Mouse (Mus musculus): Measurements from ENCODE around the gene Axin1.
"Not testable (repeated sequence)": the region's sequence is repeated elsewhere in the genome, so short reads cannot be mapped to it uniquely, and the experiment has no call there.

Axin1 gene

GRCm38 (mm10) chr17:26122431-26123140 is 15.9 kb upstream of the Axin1 start:
- no peak for DNase-seq

GRCm38 (mm10) chr17:26123267-26123684 is 15.2 kb upstream of the Axin1 start, which contains the start of gene Mrpl28:
Gene Mrpl28, plus strand, starts transcription at chr17:26123500.
- peak; percentile 97 for DNase-seq

DNA sequence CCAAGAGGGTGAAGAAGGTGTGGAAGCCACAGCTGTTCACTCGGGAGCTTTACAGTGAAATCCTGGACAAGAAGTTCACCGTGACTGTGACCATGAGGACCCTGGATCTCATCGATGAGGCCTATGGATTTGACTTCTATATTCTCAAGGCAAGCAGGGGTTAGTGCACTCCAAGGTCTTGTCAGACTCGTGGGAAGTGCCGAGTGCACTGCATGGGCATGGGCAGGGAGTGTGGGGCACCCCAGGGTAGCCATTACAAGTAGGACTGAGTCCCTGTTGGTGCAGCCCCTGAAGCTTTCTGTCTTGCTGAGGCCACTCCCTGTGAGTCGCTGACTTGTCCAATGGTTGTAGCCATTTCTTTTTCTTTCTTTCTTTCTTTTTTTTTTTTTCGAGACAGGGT is 13.9 kb upstream of the Axin1 start:
- no peak for DNase-seq

DNA sequence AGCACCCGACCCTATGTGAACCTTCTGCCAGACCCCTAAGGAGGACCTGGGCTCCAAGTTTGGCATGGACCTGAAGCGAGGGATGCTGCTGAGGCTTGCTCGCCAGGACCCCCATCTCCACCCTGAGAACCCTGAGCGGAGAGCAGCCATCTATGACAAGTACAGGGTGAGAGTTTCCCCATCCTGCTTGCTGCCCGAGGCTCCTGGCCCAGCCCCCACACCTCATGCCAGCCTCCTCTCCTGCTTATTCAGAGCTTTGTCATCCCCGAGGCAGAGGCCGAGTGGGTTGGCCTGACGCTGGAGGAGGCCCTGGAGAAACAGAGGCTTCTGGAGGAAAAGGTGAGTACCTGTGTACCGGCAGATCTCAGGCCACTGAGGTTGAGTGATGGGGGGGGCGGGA is 13.3 kb upstream of the Axin1 start:
- DNase-seq, result no peak

GRCm38 (mm10) chr17:26131062-26131732 is 7.3 kb upstream of the Axin1 start:
- DNase-seq, result no peak

DNA sequence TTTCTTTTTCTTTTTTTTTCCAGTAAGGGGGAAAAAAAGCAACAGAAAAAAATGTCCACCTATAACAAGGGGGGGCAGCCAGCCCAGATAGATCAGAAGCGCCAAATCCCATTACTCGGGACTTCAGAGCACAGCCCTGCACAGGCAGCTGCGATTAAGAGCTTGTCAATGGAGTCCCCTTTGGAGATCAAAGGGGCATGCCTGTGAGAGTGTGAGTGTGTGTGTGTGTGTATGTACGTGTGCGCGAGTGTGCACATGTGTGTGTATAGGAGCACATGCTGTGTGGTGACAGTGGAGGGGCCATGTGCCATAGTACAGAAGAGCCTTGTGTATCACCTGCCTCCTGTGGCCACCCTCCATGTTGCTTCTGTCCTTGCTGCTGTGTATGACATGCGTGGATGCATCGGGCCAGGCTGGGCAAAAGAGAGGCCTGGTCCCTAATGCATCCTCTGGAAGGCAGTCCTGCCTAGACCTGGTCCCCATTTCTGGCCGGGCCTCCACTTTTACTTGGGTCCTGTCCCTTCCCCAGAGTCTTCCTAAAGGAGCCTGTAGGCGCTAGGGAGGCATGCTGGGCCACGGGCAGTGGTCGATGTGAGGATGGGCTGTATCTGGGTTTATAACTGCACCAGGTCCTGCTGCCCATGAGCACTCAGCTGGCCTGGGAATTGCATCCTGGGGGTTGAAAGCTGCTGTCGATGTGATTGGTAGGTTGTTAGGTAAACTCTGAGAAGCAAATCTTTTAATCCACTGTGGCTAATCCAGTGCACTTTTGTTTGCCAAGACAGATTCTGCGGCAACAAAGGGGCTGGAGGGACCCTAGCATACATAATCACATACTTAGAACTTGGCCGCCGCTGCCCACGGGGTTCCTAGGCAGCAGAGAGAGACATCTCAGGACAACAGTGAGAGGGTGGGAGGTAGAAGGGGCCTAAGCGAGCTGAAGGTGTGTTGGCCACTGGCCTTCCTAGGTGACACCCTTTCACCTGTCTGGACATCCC is 6.3 kb upstream of the Axin1 start:
- DNase-seq, result no peak

- no peak for DNase-seq
These were observed 1.3 kb upstream of the Axin1 start for GRCm38 (mm10) chr17:26137106-26137750.

DNA sequence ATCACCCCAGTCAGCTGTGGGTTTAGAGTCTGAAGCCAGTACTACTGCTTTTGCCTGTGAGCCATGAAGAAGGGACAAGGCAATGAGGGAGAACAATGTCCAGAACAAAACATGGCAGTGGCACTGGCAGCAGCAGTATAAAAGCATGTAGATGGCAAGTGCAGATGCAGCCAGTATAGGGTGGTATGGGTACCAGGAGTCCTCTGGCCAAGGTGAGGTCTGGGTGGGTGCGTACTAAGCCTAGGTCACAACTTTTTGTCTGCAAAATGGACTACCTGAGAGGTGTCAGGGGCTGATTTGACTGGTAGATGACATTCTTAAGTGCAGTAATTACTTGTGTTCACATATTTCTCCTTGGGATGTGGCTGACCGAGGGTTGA is 747 bp upstream of the Axin1 start:
- DNase-seq, result no peak

DNA sequence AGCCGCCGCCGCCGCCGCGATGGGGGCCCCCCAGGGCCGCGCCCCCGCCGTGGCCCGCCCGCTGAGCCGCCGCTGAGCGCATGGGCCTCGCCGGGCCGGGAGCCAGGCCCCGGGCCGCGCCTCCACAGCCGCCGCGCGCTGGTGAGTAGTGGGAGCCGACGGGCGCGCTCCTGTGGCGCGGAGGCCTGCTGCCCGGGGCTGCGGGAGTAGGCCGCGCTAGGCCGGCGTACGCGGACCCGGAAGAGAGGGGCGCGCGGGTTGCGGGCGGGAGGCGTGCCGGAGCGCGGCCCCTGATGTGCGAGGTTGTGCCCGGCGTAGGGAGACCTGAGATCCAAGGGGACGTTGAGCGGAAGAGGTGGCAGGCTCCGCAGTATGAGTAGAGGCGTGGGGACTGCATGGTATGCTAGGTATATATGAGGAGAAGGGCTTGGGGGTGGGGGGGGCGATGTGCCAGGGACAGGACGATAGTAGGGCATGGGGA is 453 bp downstream of the Axin1 start:
- DNase-seq, result peak; percentile 58

GRCm38 (mm10) chr17:26142796-26143195 is 4.3 kb downstream of the Axin1 start:
- no peak for DNase-seq

GRCm38 (mm10) chr17:26143386-26143785 is 4.9 kb downstream of the Axin1 start:
- no peak for DNase-seq

- no peak for DNase-seq
These were observed 10.6 kb downstream of the Axin1 start for GRCm38 (mm10) chr17:26149056-26149455.

DNA sequence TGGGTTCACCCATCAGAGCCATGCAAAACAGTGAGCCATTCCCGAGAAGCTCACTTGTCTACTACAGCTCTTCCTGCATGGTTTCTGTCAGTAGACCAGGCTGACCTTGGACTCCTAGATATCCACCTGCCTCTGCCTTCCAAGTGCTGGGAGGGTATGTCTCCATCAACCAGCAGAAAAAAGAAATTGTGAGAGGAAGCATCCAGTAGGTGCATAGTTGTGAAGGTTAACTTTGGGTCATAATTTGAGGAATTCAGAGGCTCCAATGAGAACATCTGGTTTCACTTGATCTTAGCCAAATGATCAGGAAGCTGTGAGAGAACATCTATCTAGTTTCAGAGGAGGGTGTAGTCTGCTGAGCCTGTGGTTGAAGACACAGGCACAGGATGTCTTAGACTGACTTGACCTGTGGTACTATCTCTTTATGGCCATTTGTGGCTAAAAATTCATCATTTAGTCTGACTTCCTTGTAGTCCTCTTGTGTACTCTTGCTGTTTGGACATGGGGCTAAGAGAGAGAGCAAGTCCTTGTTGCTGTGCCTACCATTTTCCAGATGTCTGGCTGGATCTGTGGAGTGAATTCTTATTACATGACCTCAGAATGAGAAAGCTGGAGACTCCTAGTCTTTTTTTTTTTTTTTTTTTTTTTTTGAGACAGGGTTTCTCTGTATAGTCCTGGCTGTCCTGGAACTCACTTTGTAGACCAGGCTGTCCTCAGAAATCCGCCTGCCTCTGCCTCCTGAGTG is 13.6 kb downstream of the Axin1 start:
- DNase-seq, result no peak

- peak; percentile 19 for DNase-seq
These were observed 24.2 kb downstream of the Axin1 start for GRCm38 (mm10) chr17:26162736-26163135.

DNA sequence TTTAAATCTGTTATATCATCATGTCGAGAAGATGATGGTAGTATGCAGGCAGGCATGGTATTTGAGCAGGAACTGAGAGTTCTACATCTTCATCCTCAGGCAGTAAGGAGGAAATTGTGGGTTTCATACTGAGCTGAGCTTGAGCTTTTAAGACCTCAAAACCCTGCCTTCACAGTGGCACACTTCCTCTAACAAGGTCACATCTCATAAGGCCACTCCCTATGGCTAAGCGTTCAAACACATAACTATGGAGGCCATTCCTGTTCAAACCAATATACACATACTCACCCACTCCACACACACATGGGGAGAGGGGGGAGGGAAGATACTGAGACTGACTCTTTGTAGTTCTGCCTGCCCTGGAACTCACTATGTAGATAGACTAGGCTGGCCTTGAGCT is 29.6 kb downstream of the Axin1 start:
- no peak for DNase-seq

- not testable (repeated sequence) for DNase-seq
These were observed 36.8 kb downstream of the Axin1 start for GRCm38 (mm10) chr17:26175248-26175647.

DNA sequence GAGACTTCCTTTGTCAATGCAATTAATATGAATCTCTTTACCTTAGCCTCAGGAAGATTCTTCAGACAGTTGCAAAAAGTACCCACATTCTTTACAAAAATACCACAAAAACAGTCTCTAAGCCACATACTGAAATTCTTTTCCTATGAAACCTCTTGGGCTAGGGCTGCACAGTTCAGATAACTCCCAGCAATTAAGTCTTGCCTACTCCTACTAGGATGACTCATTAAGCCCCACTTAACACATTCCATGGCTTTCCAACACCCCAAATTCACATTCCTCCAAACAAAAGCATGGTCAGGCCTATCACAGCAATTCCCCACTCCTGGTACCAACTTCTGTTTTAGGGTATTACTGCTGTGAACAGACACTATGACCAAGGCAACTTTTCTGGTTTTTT is 40.1 kb downstream of the Axin1 start:
- DNase-seq, result no peak

GRCm38 (mm10) chr17:26181179-26181578 is 42.7 kb downstream of the Axin1 start:
- no peak for DNase-seq

DNA sequence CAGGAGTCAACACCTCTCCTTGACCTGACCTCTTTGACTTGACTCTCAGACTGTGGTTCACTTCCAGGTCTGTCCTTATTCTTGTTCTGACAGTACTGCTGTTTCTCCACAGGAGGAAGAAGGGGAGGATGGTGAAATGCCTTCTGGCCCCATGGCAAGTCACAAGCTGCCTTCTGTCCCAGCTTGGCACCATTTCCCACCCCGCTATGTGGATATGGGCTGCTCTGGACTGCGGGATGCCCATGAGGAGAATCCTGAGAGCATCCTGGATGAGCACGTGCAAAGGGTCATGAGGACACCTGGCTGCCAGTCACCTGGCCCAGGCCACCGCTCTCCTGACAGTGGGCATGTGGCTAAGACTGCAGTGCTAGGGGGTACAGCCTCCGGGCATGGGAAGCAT is 49.1 kb downstream of the Axin1 start:
- no peak for DNase-seq

DNA sequence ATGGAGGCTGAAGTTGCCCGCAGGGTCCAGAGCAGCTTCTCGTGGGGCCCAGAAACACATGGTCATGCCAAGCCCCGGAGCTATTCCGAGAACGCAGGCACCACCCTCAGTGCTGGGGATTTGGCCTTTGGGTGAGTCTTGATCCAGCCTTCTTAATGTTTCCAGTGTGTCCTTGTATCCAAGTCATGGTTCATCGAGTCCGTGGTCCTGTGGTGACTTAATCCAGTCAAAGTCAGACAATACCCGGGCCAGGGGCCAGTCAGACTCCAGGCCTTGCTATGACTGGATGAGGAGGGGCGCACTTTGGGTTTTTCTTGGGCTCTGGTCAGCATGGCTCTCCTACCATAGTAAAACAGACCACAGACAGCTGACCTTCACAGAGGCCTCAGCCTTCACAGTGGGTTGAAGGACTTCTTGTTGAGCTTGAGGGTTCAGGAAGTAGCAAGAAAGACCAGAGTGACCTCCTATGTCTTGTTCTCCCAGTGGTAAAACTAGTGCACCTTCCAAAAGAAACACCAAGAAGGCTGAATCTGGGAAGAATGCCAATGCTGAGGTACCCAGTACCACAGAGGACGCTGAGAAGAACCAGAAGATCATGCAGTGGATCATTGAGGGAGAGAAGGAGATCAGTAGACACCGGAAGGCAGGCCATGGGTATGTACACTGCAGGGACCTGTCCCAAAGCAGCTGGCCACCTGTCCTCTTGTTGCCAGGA is 49.8 kb downstream of the Axin1 start:
- no peak for DNase-seq

GRCm38 (mm10) chr17:26191486-26191885 is 53.0 kb downstream of the Axin1 start:
- DNase-seq, result not testable (repeated sequence)
